Mouse (Mus musculus) testis, adult 2 months (tissue): ENCODE results near the gene Ugt1a1. TPM values are rescaled to one million over a fixed set of nuclear protein-coding genes. Genes with fewer than 3 reads are reported as not detected.

Experiments
- H3K27ac ChIP-seq: fragments of 200-500 bp; 2 replicates; pipeline ENCODE4 v1.5.1; 2012; ENCODE audit warnings: low read depth, low read length; ENCODE audit not compliant: control insufficient read depth, insufficient read depth
- H3K27me3 ChIP-seq: fragments of 200-500 bp; 2 replicates; pipeline ENCODE4 v1.6.1; 2012; ENCODE audit warnings: mild to moderate bottlenecking, low read length, moderate library complexity; ENCODE audit not compliant: control insufficient read depth, insufficient read depth
- H3K36me3 ChIP-seq: fragments of 200-500 bp; 2 replicates; pipeline ENCODE4 v1.6.1; 2012; ENCODE audit warnings: mild to moderate bottlenecking, low read length; ENCODE audit not compliant: control insufficient read depth, insufficient read depth
- H3K4me1 ChIP-seq: fragments of 200-500 bp; 2 replicates; pipeline ENCODE4 v1.6.1; 2012; ENCODE audit warnings: low read length; ENCODE audit not compliant: control insufficient read depth, insufficient read depth
- H3K4me3 ChIP-seq: fragments of 200-500 bp; 2 replicates; pipeline ENCODE4 v1.5.1; 2012; ENCODE audit warnings: low read depth, mild to moderate bottlenecking, low read length, moderate library complexity, mixed read lengths; ENCODE audit not compliant: control insufficient read depth
- CTCF ChIP-seq: fragments of 200-500 bp; IDR thresholded peaks from 2 replicates; pipeline ENCODE4 v1.5.1; 2012; ENCODE audit warnings: low read depth, mild to moderate bottlenecking, inconsistent platforms, low read length, moderate library complexity; ENCODE audit not compliant: control insufficient read depth, insufficient read depth, insufficient replicate concordance
- POLR2A ChIP-seq: fragments of 200-500 bp; IDR thresholded peaks from 2 replicates; pipeline ENCODE4 v1.6.1; 2012; ENCODE audit warnings: low read depth, mild to moderate bottlenecking, inconsistent platforms, low read length, moderate library complexity; ENCODE audit not compliant: control insufficient read depth
- polyA plus RNA-seq: library from polyadenylated mRNA; depleted of rRNA; stranded (reverse); fragments of >200 nt; gene quantifications from 2 replicates; pipeline ENCODE4 v1.2.3, GENCODE M21; 2012

Ugt1a1 gene
- polyA plus RNA-seq, 1 experiment = 0.94 TPM

- H3K27ac ChIP-seq = no peak overlapping the region
- no peaks in the 10 kb centered on the region for H3K27me3 ChIP-seq
- H3K36me3 ChIP-seq = no peaks in the 10 kb centered on the region
- no peak for TF ChIP-seq CTCF
- no peak for TF ChIP-seq POLR2A
- no peaks in the 10 kb centered on the region for H3K4me1 ChIP-seq
- no peak overlapping the region for H3K4me3 ChIP-seq
These were observed 34.1 kb downstream of the Ugt1a1 start for GRCm38 (mm10) chr1:88245881-88246280.

GRCm38 (mm10) chr1:88246386-88246785, 34.6 kb downstream of the Ugt1a1 start:
- Histone ChIP-seq H3K4me1 (no peaks in the 10 kb centered on the region), H3K27ac (no peak overlapping the region), H3K4me3 (no peak overlapping the region), H3K27me3 (no peaks in the 10 kb centered on the region), H3K36me3 (no peaks in the 10 kb centered on the region)
- no peak for TF ChIP-seq CTCF
- no peak for TF ChIP-seq POLR2A

- no peak overlapping the region for H3K4me3 ChIP-seq
- H3K27me3 ChIP-seq = no peaks in the 10 kb centered on the region
- H3K27ac ChIP-seq = no peak overlapping the region
- no peaks in the 10 kb centered on the region for H3K4me1 ChIP-seq
- TF ChIP-seq POLR2A (no peak), CTCF (no peak)
- H3K36me3 ChIP-seq = no peaks in the 10 kb centered on the region
These were observed 35.9 kb downstream of the Ugt1a1 start for GRCm38 (mm10) chr1:88247660-88248059.

GRCm38 (mm10) chr1:88248658-88249057, 36.9 kb downstream of the Ugt1a1 start:
- Histone ChIP-seq H3K27ac (no peak overlapping the region), H3K4me1 (no peaks in the 10 kb centered on the region), H3K27me3 (no peaks in the 10 kb centered on the region), H3K4me3 (no peak overlapping the region), H3K36me3 (no peaks in the 10 kb centered on the region)
- TF ChIP-seq POLR2A = no peak
- no peak for TF ChIP-seq CTCF

DNA sequence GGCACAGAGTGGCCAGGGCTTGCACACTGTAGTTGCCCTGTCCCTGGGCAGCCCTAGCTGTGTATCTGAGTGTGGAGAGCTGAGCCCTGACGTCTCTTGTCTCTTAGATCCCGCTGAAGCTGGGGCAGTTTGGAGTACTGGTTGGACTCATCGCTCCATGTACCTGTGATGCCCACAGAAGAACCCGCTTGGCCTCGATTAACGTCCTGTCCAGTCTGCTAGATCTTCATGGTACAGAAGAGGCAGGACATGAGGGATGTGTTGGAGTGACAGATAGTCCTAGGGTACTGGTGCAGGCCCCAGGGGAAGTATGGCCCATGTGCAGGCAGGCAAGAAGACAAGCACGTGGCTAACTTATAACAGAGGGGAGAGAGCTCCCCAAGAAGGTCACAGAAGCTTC, 37.8 kb downstream of the Ugt1a1 start:
- Histone ChIP-seq H3K4me3 (no peak overlapping the region), H3K27me3 (no peaks in the 10 kb centered on the region), H3K36me3 (no peaks in the 10 kb centered on the region), H3K4me1 (no peaks in the 10 kb centered on the region), H3K27ac (no peak overlapping the region)
- TF ChIP-seq CTCF (no peak), POLR2A (no peak)

- Histone ChIP-seq H3K4me3 (no peak overlapping the region), H3K27ac (no peak overlapping the region), H3K27me3 (no peaks in the 10 kb centered on the region), H3K4me1 (no peaks in the 10 kb centered on the region), H3K36me3 (no peaks in the 10 kb centered on the region)
- TF ChIP-seq CTCF (no peak), POLR2A (no peak)
These were observed 38.3 kb downstream of the Ugt1a1 start for GRCm38 (mm10) chr1:88250023-88250422.

DNA sequence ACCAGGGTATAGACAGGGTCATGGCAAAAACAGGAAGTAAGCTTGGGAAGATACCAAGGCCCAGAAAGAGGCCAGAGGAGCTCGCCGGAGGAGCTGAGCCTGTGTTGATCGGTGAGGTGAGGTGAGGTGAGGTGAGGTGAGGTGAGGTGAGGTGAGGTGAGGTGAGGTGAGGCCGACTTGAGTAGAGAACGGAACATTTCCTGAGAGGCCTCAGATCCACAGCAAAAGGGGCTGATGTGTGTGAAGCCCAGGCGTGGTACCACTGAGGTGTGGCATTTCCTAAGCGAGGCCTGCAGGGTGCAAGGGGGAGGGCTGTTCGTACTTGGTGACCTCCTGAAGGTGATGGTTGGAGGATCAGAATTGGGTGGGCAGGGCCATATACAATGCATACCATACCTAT, 41.3 kb downstream of the Ugt1a1 start:
- Histone ChIP-seq H3K36me3 (no peaks in the 10 kb centered on the region), H3K27me3 (no peaks in the 10 kb centered on the region), H3K27ac (no peak overlapping the region), H3K4me1 (no peaks in the 10 kb centered on the region), H3K4me3 (no peak overlapping the region)
- TF ChIP-seq POLR2A (no peak), CTCF (no peak)

DNA sequence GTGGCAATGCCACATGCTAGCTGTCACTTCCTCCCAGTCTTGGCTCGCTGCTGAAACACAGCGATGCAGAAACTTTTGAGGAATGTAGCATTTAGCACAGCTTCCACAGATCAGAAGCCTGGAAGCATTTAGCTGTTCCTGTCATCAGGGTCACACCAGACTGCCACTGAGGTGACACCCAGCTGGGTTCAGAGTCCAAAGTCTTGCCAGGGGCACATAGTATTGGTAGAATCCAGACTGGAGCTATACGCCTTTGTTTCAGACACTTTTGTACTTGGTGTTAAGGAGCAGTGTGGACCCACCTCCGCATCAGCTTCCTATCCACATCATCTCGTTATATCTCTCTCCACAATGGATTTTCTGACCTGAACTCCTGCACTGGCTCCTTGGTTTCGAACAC, 41.8 kb downstream of the Ugt1a1 start:
- no peak overlapping the region for H3K4me3 ChIP-seq
- H3K4me1 ChIP-seq = no peaks in the 10 kb centered on the region
- H3K27me3 ChIP-seq = no peaks in the 10 kb centered on the region
- H3K27ac ChIP-seq = no peak overlapping the region
- H3K36me3 ChIP-seq = no peaks in the 10 kb centered on the region
- no peak for TF ChIP-seq POLR2A
- no peak for TF ChIP-seq CTCF
